Mouse (Mus musculus) liver, adult 2 months (tissue): ENCODE measurements around the gene Gm45140.

Experiments used
- CTCF ChIP-seq: fragments of 200-500 bp; IDR thresholded peaks from 2 replicates; pipeline ENCODE4 v1.5.1; 2011; ENCODE audit warnings: low read depth, low read length, control low read depth
- POLR2A ChIP-seq: fragments of 200-500 bp; IDR thresholded peaks from 2 replicates; pipeline ENCODE4 v1.6.1; 2011; ENCODE audit warnings: low read length, control low read depth; ENCODE audit not compliant: insufficient read depth; ENCODE audit errors: extremely low read depth

GRCm38 (mm10) chr6:87867256-87867655 lies 31.7 kb upstream of the Gm45140 start:
- TF ChIP-seq CTCF (no peak), POLR2A (no peak)
